Comparison of ENCODE assay signal across 13 mouse cellular contexts in genomic region chr4:55726081-55726480, GRCm38 (mm10).
"Had no signal": no experiment of that assay in that cellular context is flagged by ENCODE, and none has a peak within 500 bp of the region (broad histone marks: within the 10 kb centered on the region; RNA-seq: fewer than 3 reads in every experiment).

No protein-coding gene starts in this region.

- H3K4me2 ChIP-seq: midbrain, embryonic 15.5 days; neural tube, embryonic 13.5 days; stomach, embryonic 15.5 days had no signal

- H3K27ac ChIP-seq: left cerebral cortex, adult 2 months; liver, embryonic 14.5 days; midbrain, embryonic 10.5 days; midbrain, embryonic 15.5 days; neural tube, embryonic 13.5 days; stomach, embryonic 15.5 days had no signal

- H3K36me3 ChIP-seq: midbrain, embryonic 10.5 days; midbrain, embryonic 15.5 days; neural tube, embryonic 13.5 days; stomach, embryonic 15.5 days had no signal

- H3K9me3 ChIP-seq: midbrain, embryonic 10.5 days; midbrain, embryonic 15.5 days; neural tube, embryonic 13.5 days; stomach, embryonic 15.5 days had no signal

- H3K9ac ChIP-seq: liver, embryonic 14.5 days; midbrain, embryonic 15.5 days; neural tube, embryonic 13.5 days; stomach, embryonic 15.5 days had no signal

- H3K27me3 ChIP-seq: midbrain, embryonic 15.5 days; neural tube, embryonic 13.5 days; stomach, embryonic 15.5 days had no signal

- ATAC-seq: lung, postnatal 0 days; midbrain, embryonic 15.5 days had no signal

- H3K4me1 ChIP-seq: midbrain, embryonic 10.5 days had no signal

- DNase-seq: kidney, adult 11 months; kidney, postnatal 14 days; lung, adult 18-20 months; right cerebral cortex, postnatal 14 days; thymus, adult 18-20 months; thymus, postnatal 14 days had no signal

- H3K4me3 ChIP-seq: left cerebral cortex, adult 2 months; midbrain, embryonic 10.5 days; midbrain, embryonic 15.5 days; neural tube, embryonic 13.5 days; stomach, embryonic 15.5 days had no signal
